Mouse (Mus musculus): ENCODE data around the gene Zfp526. TPM values are rescaled to one million over a fixed set of nuclear protein-coding genes. Genes with fewer than 3 reads are reported as not detected.
A peak's percentile ranks its signal among the peaks of the same experiment; 100 is the strongest.

Zfp526 gene
- polyA plus RNA-seq, 1 experiment from 2014 or later = 1.9 TPM

DNA sequence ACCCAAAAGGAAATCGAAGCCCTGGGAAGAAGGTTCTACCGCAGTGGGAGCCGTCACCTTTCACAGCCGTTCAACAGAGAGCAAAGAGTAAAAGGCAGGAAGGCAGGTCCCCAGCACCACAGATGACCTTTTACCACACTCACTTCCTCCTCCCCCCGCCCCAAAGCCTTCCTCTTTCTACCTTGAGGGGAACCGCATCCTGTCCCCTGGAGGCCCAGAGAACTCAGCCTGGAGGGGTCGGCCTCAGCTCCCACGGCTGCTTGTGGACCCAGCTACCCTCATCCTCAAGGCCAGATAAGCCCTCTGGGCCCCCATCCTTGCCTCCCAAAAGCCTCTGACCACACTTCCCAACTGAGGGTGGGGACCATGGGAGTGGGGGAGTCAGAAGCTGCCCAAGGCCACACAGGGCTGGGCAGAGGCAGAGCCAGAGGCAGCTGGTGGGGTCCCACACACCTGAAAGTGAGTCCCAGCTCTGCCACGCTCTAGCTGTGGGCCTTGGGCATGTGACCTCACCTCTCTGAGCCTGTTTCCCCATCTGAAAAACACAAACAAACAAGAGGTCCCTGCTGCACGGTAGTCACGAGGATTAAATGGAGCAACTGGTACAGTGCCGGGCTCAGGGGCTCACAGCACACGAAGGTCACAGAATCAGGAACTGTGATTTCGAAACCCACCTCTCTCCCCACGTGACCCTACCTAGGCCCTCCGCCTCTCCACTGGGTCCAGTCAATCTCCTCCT, 15.7 kb upstream of the Zfp526 start:
- WGBS = 74% methylated on average over 16 of the region's 16 CpGs
- Histone ChIP-seq H3K27me3 (replicated peaks; ENCODE audit: control insufficient read depth, insufficient read depth, low read length) (no peaks in the 10 kb centered on the region), H3K4me2 (ENCODE audit: low read depth, low read length) (no peak overlapping the region; the same call in 1 of the 2 replicates), H3K27ac (ENCODE audit: low read length) (peak overlapping the region; percentile 41; the same call in 1 of the 2 replicates), H3K9ac (ENCODE audit: low read depth, low read length) (0 out of 2 replicates have a peak overlapping the region, but pooled peaks have one; percentile 18), H3K4me3 (ENCODE audit: low read length) (no peak overlapping the region), H3K36me3 (ENCODE audit: control insufficient read depth, insufficient read depth, low read length) (peaks cover 2% of the 10 kb centered on the region; the same call in 1 of the 2 replicates), H3K4me1 (ENCODE audit: control insufficient read depth, insufficient read depth, low read length) (peaks cover 30% of the 10 kb centered on the region), H3K9me3 (ENCODE audit: control insufficient read depth, low read length) (no peaks in the 10 kb centered on the region)
- ATAC-seq = peak; percentile 17

DNA sequence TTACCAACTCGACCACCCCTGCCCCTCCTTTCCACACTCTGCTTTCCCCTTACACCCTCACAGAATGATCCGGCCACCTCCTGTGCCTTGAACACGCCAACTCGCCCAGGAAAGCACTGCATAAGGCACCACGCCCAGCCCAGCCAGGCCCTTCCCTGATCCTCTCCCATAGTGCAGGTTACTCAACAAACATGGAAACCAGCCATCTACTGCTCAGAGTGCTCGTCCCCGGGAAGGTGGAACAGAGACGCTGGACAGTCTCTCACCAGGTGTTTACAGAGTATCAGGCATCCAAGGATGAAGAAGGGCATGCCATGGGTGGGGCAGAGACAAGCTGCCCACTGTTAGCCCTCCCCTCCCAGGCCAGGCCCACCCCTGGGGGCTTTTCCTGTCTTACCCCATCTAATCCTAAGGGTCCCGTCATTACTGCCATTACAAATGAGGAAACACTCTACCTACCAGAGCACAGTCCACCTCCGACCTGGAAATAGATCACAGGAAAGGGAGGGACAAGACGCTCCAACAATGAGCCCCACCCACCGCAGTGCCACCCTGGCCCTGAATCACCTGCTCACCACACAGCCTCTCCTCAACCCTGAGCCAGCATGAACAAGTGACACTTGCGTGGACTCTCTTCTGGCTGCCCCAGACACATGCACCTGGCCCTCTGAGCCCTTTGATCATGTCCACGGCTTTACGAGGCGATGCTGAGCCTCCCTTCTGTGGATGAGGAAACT, 15.0 kb upstream of the Zfp526 start:
- Histone ChIP-seq H3K27me3 (replicated peaks; ENCODE audit: control insufficient read depth, insufficient read depth, low read length) (no peaks in the 10 kb centered on the region), H3K27ac (ENCODE audit: low read length) (no peak overlapping the region), H3K4me2 (ENCODE audit: low read depth, low read length) (no peak overlapping the region), H3K36me3 (ENCODE audit: control insufficient read depth, insufficient read depth, low read length) (peaks cover 4% of the 10 kb centered on the region), H3K4me1 (ENCODE audit: control insufficient read depth, insufficient read depth, low read length) (peaks cover 30% of the 10 kb centered on the region), H3K9ac (ENCODE audit: low read depth, low read length) (no peak overlapping the region), H3K4me3 (ENCODE audit: low read length) (no peak overlapping the region), H3K9me3 (ENCODE audit: control insufficient read depth, low read length) (no peaks in the 10 kb centered on the region)
- no peak for ATAC-seq
- 80% methylated on average over 16 of the region's 16 CpGs for WGBS

DNA sequence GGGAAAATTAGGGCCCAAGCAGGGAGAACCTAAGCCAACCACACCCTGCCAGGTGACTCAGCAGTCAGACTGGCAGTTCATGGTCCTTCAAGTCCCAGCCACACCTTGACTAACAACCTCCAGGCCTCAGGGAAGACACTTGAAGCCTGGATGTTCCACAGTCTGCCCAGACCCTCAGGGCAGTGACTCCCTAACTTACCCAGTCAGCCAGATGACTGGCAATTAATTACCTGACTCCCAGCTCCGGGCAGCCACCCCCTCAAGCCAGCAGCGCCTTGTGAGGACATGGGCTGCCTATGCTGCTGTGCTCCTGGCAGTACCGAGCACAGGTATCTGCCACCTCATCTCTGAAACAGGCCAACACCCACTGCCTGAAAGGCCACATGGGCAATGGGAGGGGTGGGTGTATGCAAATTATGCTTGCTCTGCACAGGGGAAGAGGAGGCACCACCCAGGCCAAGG, 12.0 kb upstream of the Zfp526 start:
- Histone ChIP-seq H3K4me2 (ENCODE audit: low read depth, low read length) (no peak overlapping the region), H3K9ac (ENCODE audit: low read depth, low read length) (no peak overlapping the region), H3K27ac (ENCODE audit: low read length) (no peak overlapping the region), H3K4me1 (ENCODE audit: control insufficient read depth, insufficient read depth, low read length) (peaks cover 30% of the 10 kb centered on the region), H3K27me3 (replicated peaks; ENCODE audit: control insufficient read depth, insufficient read depth, low read length) (no peaks in the 10 kb centered on the region), H3K36me3 (ENCODE audit: control insufficient read depth, insufficient read depth, low read length) (peaks cover 3% of the 10 kb centered on the region), H3K9me3 (ENCODE audit: control insufficient read depth, low read length) (no peaks in the 10 kb centered on the region), H3K4me3 (ENCODE audit: low read length) (no peak overlapping the region)
- WGBS = 53% methylated on average over 3 of the region's 3 CpGs
- ATAC-seq = peak; percentile 83

DNA sequence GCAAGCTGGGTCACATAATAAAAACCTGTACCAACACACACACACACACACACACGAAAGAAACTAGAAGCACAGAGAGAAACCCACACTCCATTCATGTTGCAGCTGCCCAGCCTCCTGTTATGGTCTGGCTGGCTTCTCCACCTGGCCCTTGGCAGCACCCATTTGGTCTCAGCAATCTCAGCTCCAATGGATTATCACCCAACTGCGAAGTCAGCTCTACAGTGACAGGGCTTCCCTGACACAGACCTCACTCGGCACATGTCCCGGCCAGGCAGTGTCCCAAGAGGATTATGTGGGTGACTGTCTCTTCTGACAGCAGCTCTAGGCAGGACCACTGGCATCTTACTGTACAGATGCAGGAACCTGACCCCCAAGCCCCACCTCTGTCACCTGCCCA, 10.7 kb upstream of the Zfp526 start:
- Histone ChIP-seq H3K4me1 (ENCODE audit: control insufficient read depth, insufficient read depth, low read length) (peaks cover 22% of the 10 kb centered on the region), H3K9me3 (ENCODE audit: control insufficient read depth, low read length) (no peaks in the 10 kb centered on the region), H3K4me2 (ENCODE audit: low read depth, low read length) (no peak overlapping the region), H3K9ac (ENCODE audit: low read depth, low read length) (no peak overlapping the region), H3K27me3 (replicated peaks; ENCODE audit: control insufficient read depth, insufficient read depth, low read length) (no peaks in the 10 kb centered on the region), H3K4me3 (ENCODE audit: low read length) (no peak overlapping the region), H3K36me3 (ENCODE audit: control insufficient read depth, insufficient read depth, low read length) (peaks cover 6% of the 10 kb centered on the region; the same call in 1 of the 2 replicates), H3K27ac (ENCODE audit: low read length) (no peak overlapping the region)
- 87% methylated on average over 4 of the region's 4 CpGs for WGBS
- no peak for ATAC-seq

DNA sequence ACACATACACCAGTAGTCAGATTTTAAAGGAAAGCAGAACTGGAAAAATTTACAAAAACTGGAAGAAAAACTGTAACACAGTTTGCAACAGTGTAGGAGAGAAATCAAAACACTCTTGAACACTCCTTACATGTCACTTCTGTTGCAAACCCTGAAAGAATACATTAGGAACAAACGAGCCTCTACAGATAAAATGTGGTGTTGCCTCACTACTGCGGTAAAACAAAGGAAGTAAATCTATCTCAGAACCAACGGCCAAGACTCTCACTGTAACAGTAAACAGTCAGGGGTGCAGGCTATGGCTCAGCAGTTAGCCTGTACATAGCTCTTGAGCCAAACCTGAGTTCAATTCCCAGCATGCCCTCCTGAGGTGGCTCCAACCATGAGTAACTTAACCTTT, 8.1 kb upstream of the Zfp526 start:
- no peak for ATAC-seq
- Histone ChIP-seq H3K9me3 (ENCODE audit: control insufficient read depth, low read length) (no peaks in the 10 kb centered on the region), H3K27ac (ENCODE audit: low read length) (no peak overlapping the region), H3K36me3 (ENCODE audit: control insufficient read depth, insufficient read depth, low read length) (peaks cover 6% of the 10 kb centered on the region; the same call in 1 of the 2 replicates), H3K4me1 (ENCODE audit: control insufficient read depth, insufficient read depth, low read length) (peaks cover 18% of the 10 kb centered on the region), H3K27me3 (replicated peaks; ENCODE audit: control insufficient read depth, insufficient read depth, low read length) (no peaks in the 10 kb centered on the region), H3K4me3 (ENCODE audit: low read length) (no peak overlapping the region), H3K9ac (ENCODE audit: low read depth, low read length) (no peak overlapping the region), H3K4me2 (ENCODE audit: low read depth, low read length) (no peak overlapping the region)
- WGBS = 78% methylated on average over 3 of the region's 3 CpGs

DNA sequence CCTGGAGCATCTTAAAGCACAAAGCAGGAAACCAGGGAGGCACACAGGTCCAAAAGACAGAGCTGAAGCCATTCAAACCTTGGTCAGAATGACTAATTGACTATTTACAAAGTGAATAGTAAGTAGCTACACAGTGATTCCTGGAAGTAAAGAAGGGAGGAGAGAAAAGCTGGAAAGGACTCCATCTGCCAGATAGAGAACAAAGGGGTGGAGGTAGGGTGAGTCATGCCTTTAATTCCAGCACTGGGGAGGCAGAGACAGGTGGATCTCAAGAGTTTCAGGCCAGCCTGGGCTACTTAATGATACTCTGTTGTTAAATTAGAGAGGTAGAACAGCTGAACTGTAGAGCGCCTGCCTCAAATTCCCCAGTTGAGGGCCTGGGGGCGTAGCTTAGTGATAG, 7.1 kb upstream of the Zfp526 start:
- no peak overlapping the region for H3K4me2 ChIP-seq (ENCODE audit: low read depth, low read length)
- H3K27ac ChIP-seq (ENCODE audit: low read length) = no peak overlapping the region
- peaks cover 6% of the 10 kb centered on the region; the same call in 1 of the 2 replicates for H3K36me3 ChIP-seq (ENCODE audit: control insufficient read depth, insufficient read depth, low read length)
- H3K9ac ChIP-seq (ENCODE audit: low read depth, low read length) = no peak overlapping the region
- H3K4me3 ChIP-seq (ENCODE audit: low read length) = no peak overlapping the region
- peaks cover 15% of the 10 kb centered on the region for H3K4me1 ChIP-seq (ENCODE audit: control insufficient read depth, insufficient read depth, low read length)
- no peak for ATAC-seq
- H3K27me3 ChIP-seq (replicated peaks; ENCODE audit: control insufficient read depth, insufficient read depth, low read length) = no peaks in the 10 kb centered on the region
- H3K9me3 ChIP-seq (ENCODE audit: control insufficient read depth, low read length) = no peaks in the 10 kb centered on the region
- WGBS = 88% methylated on average over 2 of the region's 2 CpGs

DNA sequence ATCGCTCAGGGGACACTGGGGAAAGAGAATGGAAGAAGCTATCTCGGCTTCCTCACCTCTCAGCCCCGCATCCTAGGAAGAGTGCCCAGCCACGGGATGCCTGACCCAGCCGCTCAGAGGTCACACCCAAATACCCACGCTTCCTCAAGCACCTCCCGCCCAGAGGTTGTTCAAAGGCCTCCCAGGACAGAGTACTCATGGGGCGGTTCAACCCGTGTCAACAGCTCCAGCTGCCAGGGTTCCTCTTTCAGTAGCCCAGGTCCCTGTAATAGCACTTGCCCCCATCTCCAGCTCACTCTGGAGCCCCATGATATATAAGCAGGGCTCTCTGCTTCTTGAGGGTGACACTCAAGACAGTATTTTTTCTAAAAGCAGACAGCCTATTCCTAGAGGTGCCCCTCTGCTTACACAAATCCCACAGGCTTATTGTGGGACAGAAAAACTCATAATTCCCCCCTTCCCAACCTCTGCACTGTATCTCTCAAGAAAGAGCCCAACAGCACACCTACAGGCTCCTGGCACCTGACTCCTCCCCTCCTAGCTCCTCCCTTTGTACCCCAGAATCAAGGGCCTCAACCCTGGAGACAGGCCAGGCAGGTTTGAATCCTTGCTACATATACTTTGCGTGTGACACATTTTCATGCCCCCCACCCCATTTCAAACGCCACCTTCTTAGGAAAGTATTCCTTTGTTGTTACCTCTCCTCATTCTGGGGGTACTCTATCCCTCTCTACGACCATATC, 3.4 kb upstream of the Zfp526 start:
- no peak for ATAC-seq
- H3K27ac ChIP-seq (ENCODE audit: low read length) = peak overlapping the region; percentile 82

DNA sequence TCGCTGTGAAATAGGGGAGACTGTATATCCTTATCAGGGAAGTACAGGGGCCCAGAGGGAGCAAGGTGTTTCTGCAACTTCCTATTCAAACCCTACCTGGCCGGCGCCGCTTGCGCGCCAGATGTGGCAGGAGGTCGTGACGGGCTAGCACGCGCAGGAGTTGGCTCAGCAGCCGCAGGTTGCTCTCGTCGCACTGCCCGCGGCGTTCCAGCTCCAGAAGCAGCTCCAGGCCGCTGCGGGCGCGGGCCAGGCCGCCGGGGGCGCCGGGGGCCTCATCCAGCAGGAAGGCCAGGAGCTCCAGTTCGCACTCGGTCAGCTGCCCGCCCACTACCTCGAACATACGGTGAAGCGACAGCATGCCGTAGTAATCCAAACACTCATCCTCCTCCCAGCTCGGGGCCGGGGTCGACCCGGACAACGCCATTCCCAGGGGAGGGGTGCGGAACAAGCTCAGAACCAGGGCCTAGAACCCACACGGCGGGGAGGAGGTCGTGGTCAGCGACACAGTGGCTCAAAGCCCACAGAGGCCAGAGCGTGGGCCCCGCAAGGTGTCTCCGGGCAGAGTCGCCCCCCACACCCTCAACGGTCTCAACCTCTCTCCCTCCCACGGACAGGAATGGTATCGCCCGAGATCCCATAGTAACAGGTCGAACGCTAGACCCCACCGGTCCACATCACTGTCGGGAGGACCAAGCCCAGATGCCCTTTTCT, 2.4 kb upstream of the Zfp526 start:
- WGBS = under 1% methylated on average over 53 of the region's 53 CpGs
- peak; percentile 8 for ATAC-seq

More for the DNA sequence above, 3.4 kb upstream of the Zfp526 start:
- Histone ChIP-seq H3K9me3 (ENCODE audit: control insufficient read depth, low read length) (no peaks in the 10 kb centered on the region), H3K36me3 (ENCODE audit: control insufficient read depth, insufficient read depth, low read length) (peaks cover 3% of the 10 kb centered on the region; the same call in 1 of the 2 replicates), H3K4me2 (ENCODE audit: low read depth, low read length) (peak overlapping the region; percentile 87), H3K9ac (ENCODE audit: low read depth, low read length) (peak overlapping the region; percentile 82; the same call in 1 of the 2 replicates), H3K27me3 (replicated peaks; ENCODE audit: control insufficient read depth, insufficient read depth, low read length) (no peaks in the 10 kb centered on the region), H3K4me1 (ENCODE audit: control insufficient read depth, insufficient read depth, low read length) (peaks cover 27% of the 10 kb centered on the region), H3K4me3 (ENCODE audit: low read length) (peak overlapping the region; percentile 73)
- WGBS = 55% methylated on average over 12 of the region's 12 CpGs

More for the DNA sequence above, 2.4 kb upstream of the Zfp526 start:
- H3K4me1 ChIP-seq (ENCODE audit: control insufficient read depth, insufficient read depth, low read length) = peaks cover 27% of the 10 kb centered on the region
- no peaks in the 10 kb centered on the region for H3K9me3 ChIP-seq (ENCODE audit: control insufficient read depth, low read length)
- peak overlapping the region; percentile 87 for H3K4me2 ChIP-seq (ENCODE audit: low read depth, low read length)
- H3K4me3 ChIP-seq (ENCODE audit: low read length) = peak overlapping the region; percentile 73
- H3K9ac ChIP-seq (ENCODE audit: low read depth, low read length) = peak overlapping the region; percentile 82
- H3K36me3 ChIP-seq (ENCODE audit: control insufficient read depth, insufficient read depth, low read length) = peaks cover 3% of the 10 kb centered on the region; the same call in 1 of the 2 replicates
- peak overlapping the region; percentile 82 for H3K27ac ChIP-seq (ENCODE audit: low read length)
- no peaks in the 10 kb centered on the region for H3K27me3 ChIP-seq (replicated peaks; ENCODE audit: control insufficient read depth, insufficient read depth, low read length)
